Mouse (Mus musculus) cerebellum, adult 2 months (tissue): ENCODE data around the gene Kif26a.

Experiments
- CTCF ChIP-seq: fragments of 200-500 bp; IDR thresholded peaks from 2 replicates; pipeline ENCODE4 v1.5.1; 2011; ENCODE audit warnings: low read depth, mild to moderate bottlenecking, control low read depth, low read length, moderate library complexity, borderline replicate concordance; ENCODE audit not compliant: insufficient read depth
- POLR2A ChIP-seq: fragments of 200-500 bp; IDR thresholded peaks from 2 replicates; pipeline ENCODE4 v1.6.1; 2011; ENCODE audit warnings: low read length, control low read depth, borderline replicate concordance; ENCODE audit not compliant: insufficient read depth

DNA sequence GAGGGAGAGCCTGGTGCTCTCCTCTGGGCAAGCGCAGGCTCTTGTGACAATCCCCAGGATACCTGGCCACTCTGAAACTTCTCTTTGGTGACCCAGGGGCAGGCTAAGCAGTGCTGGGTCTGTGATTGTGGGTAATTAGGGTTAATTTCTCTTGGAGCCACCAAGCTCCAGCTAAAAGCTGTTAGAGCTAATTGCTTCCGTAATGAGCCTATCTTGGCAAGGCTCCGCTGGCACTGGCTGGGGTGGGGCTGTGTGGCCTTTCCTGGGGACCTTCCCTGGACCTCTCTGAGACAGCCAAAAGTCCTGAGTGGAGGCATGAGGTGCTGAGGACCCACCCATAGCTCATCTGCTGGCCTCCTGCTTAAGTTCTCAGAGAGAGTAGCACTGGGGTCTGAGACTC lies 53.4 kb downstream of the Kif26a start:
- TF ChIP-seq CTCF (no peak), POLR2A (no peak)
